Comparison of ENCODE assay signal across 15 mouse cellular contexts in genomic region chr4:41179825-41180725, GRCm38 (mm10). TPM values are rescaled to one million over a fixed set of nuclear protein-coding genes. Genes with fewer than 3 reads are reported as not detected.
DNase-seq lines count a peak whose midpoint lies in the region; ATAC-seq and TF ChIP-seq lines count a peak whose summit lies in the region.
"Had no signal": no experiment of that assay in that cellular context is flagged by ENCODE, and none has a peak within 500 bp of the region (broad histone marks: within the 10 kb centered on the region; RNA-seq: fewer than 3 reads in every experiment).

No protein-coding gene starts in this region.

- no peaks in the 10 kb centered on the region for H3K4me1 ChIP-seq in forebrain, embryonic 12.5 days
- no peaks in the 10 kb centered on the region for H3K4me1 ChIP-seq in forebrain, embryonic 11.5 days (replicated peaks; ENCODE audit: control insufficient read depth, insufficient read depth, low read length)
- H3K4me1 ChIP-seq: intestine, embryonic 15.5 days; limb, embryonic 12.5 days had no signal

- H3K27me3 ChIP-seq in forebrain, embryonic 12.5 days: no peaks in the 10 kb centered on the region
- no peaks in the 10 kb centered on the region for H3K27me3 ChIP-seq in forebrain, embryonic 11.5 days (ENCODE audit: control insufficient read depth, insufficient read depth, low read length)
- H3K27me3 ChIP-seq: intestine, embryonic 15.5 days; limb, embryonic 12.5 days had no signal

- no peak overlapping the region for H3K9ac ChIP-seq in forebrain, embryonic 12.5 days
- H3K9ac ChIP-seq in forebrain, embryonic 11.5 days (ENCODE audit: low read length): no peak overlapping the region
- H3K9ac ChIP-seq: intestine, embryonic 15.5 days; limb, embryonic 12.5 days; lung, embryonic 14.5 days had no signal

- H3K4me2 ChIP-seq in forebrain, embryonic 12.5 days: no peak overlapping the region
- no peak overlapping the region for H3K4me2 ChIP-seq in forebrain, embryonic 11.5 days (ENCODE audit: low read depth, low read length, severe bottlenecking)
- H3K4me2 ChIP-seq: intestine, embryonic 15.5 days; limb, embryonic 12.5 days; lung, embryonic 14.5 days had no signal

- ATAC-seq in forebrain, embryonic 12.5 days (ENCODE audit: low FRiP score): 0 out of 2 replicates have a peak, but pooled peaks have one; percentile 39
- no peak for ATAC-seq in forebrain, embryonic 11.5 days (replicated peaks; ENCODE audit: low FRiP score)
- ATAC-seq in erythroid progenitor cell, adult 5-6 weeks (replicated peaks; ENCODE audit: low FRiP score, poor library complexity, severe bottlenecking): 0 out of 2 replicates have a peak, but pooled peaks have one; percentile 32
- ATAC-seq: intestine, embryonic 15.5 days had no signal

- 0 out of 2 replicates have a peak overlapping the region, but pooled peaks have one; percentile 8 for H3K27ac ChIP-seq in forebrain, embryonic 12.5 days
- H3K27ac ChIP-seq in forebrain, embryonic 11.5 days (ENCODE audit: low read depth, low read length): no peak overlapping the region
- H3K27ac ChIP-seq in layer of hippocampus, adult 2 months: 0 out of 2 replicates have a peak overlapping the region, but pooled peaks have one; percentile 7
- H3K27ac ChIP-seq: intestine, embryonic 15.5 days; limb, embryonic 12.5 days had no signal

- TF ChIP-seq CTCF in layer of hippocampus, adult 2 months (conservative IDR thresholded peaks at IDR 0.05): no peak

- no peak for DNase-seq in forebrain, embryonic 11.5 days (ENCODE audit: low spot score)
- DNase-seq in layer of hippocampus, adult 2 months (ENCODE audit: low spot score in 2 of 2): no peak
- no peak for DNase-seq in layer of hippocampus, adult 11-12 months (ENCODE audit: low spot score)
- peak; percentile 46 for DNase-seq in 416B (ENCODE audit: low read depth)
- no peak for DNase-seq in cerebellum, postnatal 10 days
- no peak for DNase-seq in frontal cortex, postnatal 14 days (ENCODE audit: low spot score in 2 of 2)
- DNase-seq: embryo, embryonic 11 days; heart, postnatal 14 days; layer of hippocampus, postnatal 36 days; lung, embryonic 14.5 days; right cerebral cortex, adult 18-20 months had no signal

- peaks cover 57% of the 10 kb centered on the region for H3K36me3 ChIP-seq in forebrain, embryonic 12.5 days (replicated peaks)
- H3K36me3 ChIP-seq in forebrain, embryonic 11.5 days (ENCODE audit: control insufficient read depth, insufficient read depth, low read length): no peaks in the 10 kb centered on the region; the same call in 1 of the 2 replicates

- no peaks in the 10 kb centered on the region for H3K9me3 ChIP-seq in forebrain, embryonic 12.5 days
- no peaks in the 10 kb centered on the region for H3K9me3 ChIP-seq in forebrain, embryonic 11.5 days (ENCODE audit: control insufficient read depth, low read length)
- H3K9me3 ChIP-seq: intestine, embryonic 15.5 days; limb, embryonic 12.5 days had no signal

- no peak overlapping the region for H3K4me3 ChIP-seq in forebrain, embryonic 12.5 days (replicated peaks)
- no peak overlapping the region for H3K4me3 ChIP-seq in forebrain, embryonic 11.5 days (ENCODE audit: low read depth, low read length)
- H3K4me3 ChIP-seq in layer of hippocampus, adult 2 months: no peak overlapping the region
- H3K4me3 ChIP-seq: intestine, embryonic 15.5 days; limb, embryonic 12.5 days had no signal

- 84% methylated on average over 15 of the region's 15 CpGs for WGBS in forebrain, embryonic 12.5 days
- 90% methylated on average over 15 of the region's 15 CpGs for WGBS in forebrain, embryonic 11.5 days

RNA-seq across cellular contexts. Expression of gene Ube2r2, which starts 44.5 kb away (rescaled TPM):
- 89.8 and 93.6 TPM in 2 replicates for polyA plus RNA-seq in forebrain, embryonic 12.5 days (2016; fragmentation: Nextera tagmentation; extraction: Ambion mirVana)
- 97.3 and 105 TPM in 2 replicates for polyA plus RNA-seq in forebrain, embryonic 11.5 days (2014; fragmentation: Nextera tagmentation; extraction: Ambion mirVana)
- 10 to 100 TPM; 77.3 to 81.1 TPM for total RNA-seq in layer of hippocampus, adult 2 months (2021)
- 108 and 121 TPM in 2 replicates for total RNA-seq in erythroid progenitor cell, adult 5-6 weeks (2015; ENCODE audit: low replicate concordance)
- 64.3 and 82.5 TPM in 2 replicates for total RNA-seq in erythroid progenitor cell, adult 5-6 weeks (2017; ENCODE audit: low replicate concordance)

RNA-seq across cellular contexts. Expression of gene Nol6, which starts 55.8 kb away (rescaled TPM):
- polyA plus RNA-seq in forebrain, embryonic 12.5 days (2016; fragmentation: Nextera tagmentation; extraction: Ambion mirVana): 30.0 and 33.3 TPM in 2 replicates
- polyA plus RNA-seq in forebrain, embryonic 11.5 days (2014; fragmentation: Nextera tagmentation; extraction: Ambion mirVana): 30.9 and 31.6 TPM in 2 replicates
- 100 to 1,000 TPM; 105 to 113 TPM for total RNA-seq in layer of hippocampus, adult 2 months (2021)
- total RNA-seq in erythroid progenitor cell, adult 5-6 weeks (2015; ENCODE audit: low replicate concordance): 3.4 and 4.7 TPM in 2 replicates
- 1.8 and 3.5 TPM in 2 replicates for total RNA-seq in erythroid progenitor cell, adult 5-6 weeks (2017; ENCODE audit: low replicate concordance)

Comparison
In these comparisons a context has a peak if more than half of its experiments do, and no peak if none do; other contexts are left out.
1. RNA of gene Nol6, which starts 55.8 kb away (total RNA-seq): 105 to 113 TPM in layer of hippocampus, adult 2 months; 1.8 to 4.7 TPM in erythroid progenitor cell, adult 5-6 weeks; every median in the first group is over 10 times any median in the second.